Mouse (Mus musculus) liver, embryonic 15.5 days (tissue): ENCODE results near the gene Ficd. TPM values are rescaled to one million over a fixed set of nuclear protein-coding genes. Genes with fewer than 3 reads are reported as not detected.

ENCODE experiments used
- ATAC-seq: fragments of 200-750 bp; cut with Nextera tagmentation; 2 replicates; pipeline ENCODE4 v1.8.0; 2017; ENCODE audit warnings: moderate number of reproducible peaks, mild to moderate bottlenecking, moderate library complexity; ENCODE audit not compliant: insufficient read depth
- H3K27ac ChIP-seq: fragments of 300-500 bp; sonication (generic); replicated peaks from 2 replicates; pipeline ENCODE4 v1.5.1; 2015; ENCODE audit warnings: mild to moderate bottlenecking, inconsistent platforms
- H3K27me3 ChIP-seq: fragments of 300-500 bp; sonication (generic); 2 replicates; pipeline ENCODE4 v1.6.1; 2015; ENCODE audit warnings: mild to moderate bottlenecking, inconsistent platforms
- H3K36me3 ChIP-seq: fragments of 300-500 bp; sonication (generic); replicated peaks from 2 replicates; pipeline ENCODE4 v1.6.1; 2015; ENCODE audit warnings: moderate library complexity, mild to moderate bottlenecking, inconsistent platforms
- H3K4me1 ChIP-seq: fragments of 300-500 bp; sonication (generic); replicated peaks from 2 replicates; pipeline ENCODE4 v1.6.1; 2015; ENCODE audit warnings: inconsistent platforms
- H3K4me2 ChIP-seq: fragments of 300-500 bp; sonication (generic); 2 replicates; pipeline ENCODE4 v1.6.1; 2015; ENCODE audit warnings: moderate library complexity, mild to moderate bottlenecking, inconsistent platforms
- H3K4me3 ChIP-seq: fragments of 300-500 bp; sonication (generic); replicated peaks from 2 replicates; pipeline ENCODE4 v1.5.1; 2015; ENCODE audit warnings: mild to moderate bottlenecking, inconsistent platforms
- H3K9ac ChIP-seq: fragments of 300-500 bp; sonication (generic); 2 replicates; pipeline ENCODE4 v1.6.1; 2015; ENCODE audit warnings: moderate library complexity, mild to moderate bottlenecking, inconsistent platforms
- H3K9me3 ChIP-seq: fragments of 300-500 bp; sonication (generic); replicated peaks from 2 replicates; pipeline ENCODE4 v1.6.1; 2016; ENCODE audit warnings: inconsistent platforms
- WGBS: fragments of 180-500 bp; shearing (Covaris S2); methylation state at CpG from one replicate; pipeline ENCODE4 v1.1.7; 2015; ENCODE audit warnings: mixed read lengths; ENCODE audit not compliant: insufficient replicate concordance; 5-methylcytosine and 5-hydroxymethylcytosine counted together
- polyA plus RNA-seq: library from polyadenylated mRNA; unstranded; fragments of >200 nt; fragmentation: Nextera tagmentation; extraction: Ambion mirVana; gene quantifications from 2 replicates; pipeline ENCODE4 v1.2.1, GENCODE M21; 2015

The Ficd gene
- 2.6 and 2.8 TPM in 2 replicates for polyA plus RNA-seq

GRCm38 (mm10) chr5:113735345-113736112, at the start of gene Ficd:
Gene Ficd (plus strand): TSS chr5:113735803.
- H3K4me1 ChIP-seq, result peaks cover 25% of the 10 kb centered on the region
- peak within 1 kb of the TSS; percentile 77 for H3K4me3 ChIP-seq
- peak within 1 kb of the TSS; percentile 69 for H3K9ac ChIP-seq
- no peaks in the 10 kb centered on the region for H3K9me3 ChIP-seq
- H3K4me2 ChIP-seq, result peak within 1 kb of the TSS; percentile 90
- WGBS, result 1% methylated on average over 71 of the region's 71 CpGs
- H3K36me3 ChIP-seq, result peaks cover 28% of the 10 kb centered on the region
- ATAC-seq, result peak; percentile 97
- H3K27me3 ChIP-seq, result no peaks in the 10 kb centered on the region
- H3K27ac ChIP-seq, result peak within 1 kb of the TSS; percentile 94

- Histone ChIP-seq H3K4me3 (no peak overlapping the region), H3K27ac (no peak overlapping the region), H3K4me1 (no peaks in the 10 kb centered on the region), H3K4me2 (no peak overlapping the region), H3K27me3 (no peaks in the 10 kb centered on the region), H3K9ac (no peak overlapping the region), H3K36me3 (no peaks in the 10 kb centered on the region), H3K9me3 (no peaks in the 10 kb centered on the region)
- 65% methylated on average over 5 of the region's 5 CpGs for whole genome bisulfite sequencing
- no peak for ATAC-seq
These were observed 48.1 kb upstream of the Ficd start for GRCm38 (mm10) chr5:113687514-113687913.

DNA sequence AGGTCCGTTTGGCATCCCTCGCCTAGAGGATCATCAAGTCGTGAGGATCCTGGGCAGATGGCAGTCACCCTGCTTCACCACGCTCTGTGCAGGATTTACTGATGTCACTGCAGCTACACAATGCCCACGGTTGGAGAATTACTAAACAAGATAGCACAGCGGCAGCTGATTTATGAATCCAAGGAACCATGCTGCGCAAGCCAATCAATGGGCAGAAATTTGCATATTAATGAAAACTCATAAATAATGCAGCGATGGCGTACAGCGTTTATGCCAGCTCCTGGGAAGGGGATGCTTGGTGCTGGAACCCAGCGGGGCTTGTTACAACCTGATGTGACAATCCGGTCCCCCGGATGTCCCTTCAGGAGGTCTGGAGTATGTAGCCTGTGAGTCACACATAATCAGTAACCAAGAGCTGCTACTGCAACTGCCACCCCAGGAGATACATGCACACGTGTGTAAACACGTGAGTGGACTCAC, 45.5 kb upstream of the Ficd start:
- ATAC-seq, result no peak
- no peak overlapping the region for H3K4me2 ChIP-seq
- no peaks in the 10 kb centered on the region for H3K36me3 ChIP-seq
- no peaks in the 10 kb centered on the region for H3K27me3 ChIP-seq
- H3K4me3 ChIP-seq, result no peak overlapping the region
- no peaks in the 10 kb centered on the region for H3K9me3 ChIP-seq
- no peak overlapping the region for H3K27ac ChIP-seq
- 71% methylated on average over 15 of the region's 15 CpGs for WGBS
- no peak overlapping the region for H3K9ac ChIP-seq
- H3K4me1 ChIP-seq, result no peaks in the 10 kb centered on the region

GRCm38 (mm10) chr5:113690866-113691265, 44.7 kb upstream of the Ficd start:
- ATAC-seq, result no peak
- Histone ChIP-seq H3K36me3 (no peaks in the 10 kb centered on the region), H3K27ac (no peak overlapping the region), H3K27me3 (no peaks in the 10 kb centered on the region), H3K4me1 (no peaks in the 10 kb centered on the region), H3K9ac (no peak overlapping the region), H3K9me3 (no peaks in the 10 kb centered on the region), H3K4me3 (no peak overlapping the region), H3K4me2 (no peak overlapping the region)
- 56% methylated on average over 2 of the region's 2 CpGs for WGBS

DNA sequence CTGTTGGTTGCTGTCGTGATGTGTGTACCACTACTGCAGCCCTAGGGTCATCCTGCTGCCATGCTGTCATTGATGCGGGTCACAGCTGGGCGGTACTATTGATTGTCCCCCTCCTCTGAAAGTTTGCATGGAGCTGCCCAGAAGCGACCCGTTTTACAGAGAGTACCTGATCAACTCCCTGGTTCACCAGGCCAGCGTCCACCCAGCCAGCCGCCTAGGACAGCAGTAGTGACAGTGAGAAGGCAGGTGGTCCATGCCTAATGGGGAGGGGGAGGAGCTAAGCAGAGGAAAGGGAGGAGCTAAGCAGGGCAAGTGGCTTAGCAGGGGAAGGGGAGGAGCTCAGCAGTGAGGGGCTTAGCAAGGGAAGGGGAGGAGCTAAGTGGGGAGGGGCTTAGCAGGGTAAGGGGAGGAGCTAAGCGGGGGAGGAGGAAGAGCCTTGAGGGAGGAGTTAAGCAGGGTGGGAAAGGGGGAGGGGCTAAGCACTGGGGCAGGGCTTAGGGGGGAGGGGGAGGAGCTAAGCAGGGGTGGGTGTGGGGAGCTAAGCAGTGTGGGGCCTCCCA, 42.3 kb upstream of the Ficd start:
- no peak overlapping the region for H3K4me2 ChIP-seq
- H3K36me3 ChIP-seq, result no peaks in the 10 kb centered on the region
- no peak overlapping the region for H3K4me3 ChIP-seq
- 66% methylated on average over 8 of the region's 8 CpGs for WGBS
- no peak for ATAC-seq
- H3K27ac ChIP-seq, result no peak overlapping the region
- no peak overlapping the region for H3K9ac ChIP-seq
- no peaks in the 10 kb centered on the region for H3K27me3 ChIP-seq
- no peaks in the 10 kb centered on the region for H3K9me3 ChIP-seq
- H3K4me1 ChIP-seq, result no peaks in the 10 kb centered on the region

DNA sequence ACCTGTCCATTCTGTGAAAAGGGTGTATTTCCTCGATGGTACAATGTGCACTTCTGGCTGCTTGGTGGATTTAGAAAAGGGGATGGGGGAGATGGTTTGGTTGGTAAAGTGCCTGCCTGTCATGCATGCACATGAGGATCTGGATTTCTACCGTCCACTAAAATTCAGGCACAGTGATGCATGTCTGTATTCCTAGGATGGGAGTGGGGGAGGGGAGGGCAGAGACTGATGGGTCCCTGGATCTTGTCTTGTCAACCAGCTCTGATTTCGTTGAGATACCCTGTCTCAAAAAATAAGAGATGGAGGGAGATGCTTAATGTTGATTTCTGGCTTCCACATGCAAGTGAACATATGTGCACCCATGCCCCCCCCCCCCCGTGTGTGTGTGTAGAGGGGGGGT, 41.6 kb upstream of the Ficd start:
- H3K27ac ChIP-seq, result no peak overlapping the region
- 50% methylated on average over 4 of the region's 4 CpGs for whole genome bisulfite sequencing

GRCm38 (mm10) chr5:113694415-113694814, 41.2 kb upstream of the Ficd start:
- no peak overlapping the region for H3K27ac ChIP-seq
- ATAC-seq, result no peak
- no peaks in the 10 kb centered on the region for H3K27me3 ChIP-seq
- no peak overlapping the region for H3K4me3 ChIP-seq
- no peaks in the 10 kb centered on the region for H3K36me3 ChIP-seq
- H3K4me2 ChIP-seq, result no peak overlapping the region
- no peak overlapping the region for H3K9ac ChIP-seq
- H3K4me1 ChIP-seq, result no peaks in the 10 kb centered on the region
- 38% methylated on average over 5 of the region's 5 CpGs for WGBS
- H3K9me3 ChIP-seq, result no peaks in the 10 kb centered on the region

More for the DNA sequence above, 41.6 kb upstream of the Ficd start:
- Histone ChIP-seq H3K4me3 (no peak overlapping the region), H3K9me3 (no peaks in the 10 kb centered on the region), H3K36me3 (no peaks in the 10 kb centered on the region), H3K27me3 (no peaks in the 10 kb centered on the region), H3K4me1 (no peaks in the 10 kb centered on the region), H3K9ac (no peak overlapping the region), H3K4me2 (no peak overlapping the region)
- no peak for ATAC-seq

- 58% methylated on average over 19 of the region's 19 CpGs for WGBS
- H3K4me1 ChIP-seq, result no peaks in the 10 kb centered on the region
- no peak overlapping the region for H3K4me3 ChIP-seq
- peaks cover 10% of the 10 kb centered on the region for H3K27me3 ChIP-seq
- no peaks in the 10 kb centered on the region for H3K36me3 ChIP-seq
- H3K9me3 ChIP-seq, result no peaks in the 10 kb centered on the region
- H3K27ac ChIP-seq, result no peak overlapping the region
- no peak overlapping the region for H3K4me2 ChIP-seq
- no peak overlapping the region for H3K9ac ChIP-seq
- no peak for ATAC-seq
These were observed 35.1 kb upstream of the Ficd start for GRCm38 (mm10) chr5:113700388-113701023.

- ATAC-seq, result no peak
- no peaks in the 10 kb centered on the region for H3K4me1 ChIP-seq
- H3K9ac ChIP-seq, result no peak overlapping the region
- H3K9me3 ChIP-seq, result no peaks in the 10 kb centered on the region
- no peak overlapping the region for H3K27ac ChIP-seq
- 46% methylated on average over 21 of the region's 21 CpGs for WGBS
- H3K4me2 ChIP-seq, result no peak overlapping the region
- H3K36me3 ChIP-seq, result no peaks in the 10 kb centered on the region
- peaks cover 10% of the 10 kb centered on the region for H3K27me3 ChIP-seq
- no peak overlapping the region for H3K4me3 ChIP-seq
These were observed 31.6 kb upstream of the Ficd start for GRCm38 (mm10) chr5:113703803-113704585.

DNA sequence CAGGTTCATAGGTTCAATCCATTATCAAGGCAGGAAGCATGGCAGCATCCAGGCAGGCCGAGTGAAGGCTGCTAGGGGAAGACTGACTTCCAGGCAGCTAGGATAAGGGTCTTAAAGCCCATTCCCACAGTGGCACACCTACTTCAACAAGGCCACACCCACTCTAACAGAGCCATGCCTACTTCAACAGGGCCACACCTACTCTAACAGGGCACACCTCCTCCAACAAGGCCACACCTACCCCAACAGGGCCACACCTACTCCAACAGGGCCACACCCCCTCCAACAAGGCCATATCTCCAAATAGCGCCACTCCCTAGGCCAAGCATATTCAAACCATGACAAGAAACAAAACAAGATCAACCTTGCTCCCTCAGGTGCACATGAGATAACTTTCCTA, 22.7 kb upstream of the Ficd start:
- no peak for ATAC-seq
- Histone ChIP-seq H3K9ac (no peak overlapping the region), H3K27me3 (no peaks in the 10 kb centered on the region), H3K27ac (no peak overlapping the region), H3K4me2 (no peak overlapping the region), H3K36me3 (no peaks in the 10 kb centered on the region), H3K4me3 (no peak overlapping the region), H3K4me1 (no peaks in the 10 kb centered on the region), H3K9me3 (no peaks in the 10 kb centered on the region)
- WGBS, result 62% methylated on average over 2 of the region's 2 CpGs
